Mouse (Mus musculus) kidney, adult 2 months (tissue): ENCODE measurements around the gene Mast4.

Source experiments
- CTCF ChIP-seq: fragments of 200-500 bp; conservative IDR thresholded peaks from 2 replicates; pipeline ENCODE4 v1.5.1; 2011; ENCODE audit warnings: low read depth, mild to moderate bottlenecking, control low read depth, low read length, moderate library complexity, mixed read lengths; ENCODE audit not compliant: insufficient read depth, insufficient read length
- POLR2A ChIP-seq: fragments of 200-500 bp; IDR thresholded peaks from one replicate; pipeline ENCODE4 v1.6.1; 2011; ENCODE audit warnings: low read depth, low read length, control low read depth

- no peak for TF ChIP-seq POLR2A
- no peak for TF ChIP-seq CTCF
Observed at GRCm38 (mm10) chr13:103239654-103240053, 94.6 kb downstream of the Mast4 start.
